Mouse (Mus musculus) urinary bladder, adult 18-20 months (tissue): ENCODE results near the gene Smarcb1.

ENCODE experiments used
- DNase-seq, 2 experiments: peaks; one replicate each; pipeline ENCODE4 v3.0.0; 2022; ENCODE audit warnings: low spot score in 2 of 2, mixed read lengths in 2 of 2

The Smarcb1 gene

DNA sequence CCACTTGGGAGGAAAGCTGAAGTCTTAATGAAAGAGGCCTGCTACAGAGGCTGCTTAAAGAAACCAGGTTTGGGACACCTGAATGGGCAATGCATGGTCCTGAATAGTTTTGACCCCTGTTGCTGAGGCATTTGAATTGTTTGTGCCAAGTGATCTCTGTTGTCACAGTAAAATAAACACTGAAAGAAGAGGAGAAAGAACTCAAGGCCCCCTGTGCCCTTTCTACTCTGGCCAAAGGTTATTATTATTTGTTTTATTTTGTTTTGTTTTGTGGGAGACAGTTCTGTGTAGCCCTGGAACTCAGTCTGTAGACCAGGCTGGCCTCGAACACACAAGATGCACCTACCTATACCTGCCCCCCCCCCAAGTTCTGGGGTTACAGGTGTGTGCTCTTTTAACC, 13.6 kb upstream of the Smarcb1 start:
- DNase-seq, result no peak

DNA sequence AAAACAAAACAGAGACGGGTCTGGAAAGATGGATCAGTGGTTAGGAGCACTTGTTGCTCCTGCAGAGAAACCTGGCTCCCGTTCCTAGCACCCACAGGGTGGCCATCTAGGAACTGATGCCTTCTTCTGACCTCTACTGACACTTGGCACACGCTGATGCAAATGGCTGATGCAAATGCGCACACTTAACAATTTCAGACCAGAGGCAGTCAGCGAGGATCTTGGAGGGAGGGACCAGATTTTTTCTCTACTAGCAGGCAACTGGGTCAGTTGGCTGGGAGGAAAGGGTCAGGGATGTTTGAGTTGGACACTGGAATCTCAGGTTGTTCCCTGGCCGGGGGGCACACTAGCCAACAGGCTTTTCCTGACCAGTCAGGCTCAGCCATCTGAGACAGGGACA, 11.5 kb upstream of the Smarcb1 start, which contains the start of gene Chchd10:
Gene Chchd10, plus strand, starts transcription at position 240 of the 400 bp plus-strand sequence.
- DNase-seq, result no peak

DNA sequence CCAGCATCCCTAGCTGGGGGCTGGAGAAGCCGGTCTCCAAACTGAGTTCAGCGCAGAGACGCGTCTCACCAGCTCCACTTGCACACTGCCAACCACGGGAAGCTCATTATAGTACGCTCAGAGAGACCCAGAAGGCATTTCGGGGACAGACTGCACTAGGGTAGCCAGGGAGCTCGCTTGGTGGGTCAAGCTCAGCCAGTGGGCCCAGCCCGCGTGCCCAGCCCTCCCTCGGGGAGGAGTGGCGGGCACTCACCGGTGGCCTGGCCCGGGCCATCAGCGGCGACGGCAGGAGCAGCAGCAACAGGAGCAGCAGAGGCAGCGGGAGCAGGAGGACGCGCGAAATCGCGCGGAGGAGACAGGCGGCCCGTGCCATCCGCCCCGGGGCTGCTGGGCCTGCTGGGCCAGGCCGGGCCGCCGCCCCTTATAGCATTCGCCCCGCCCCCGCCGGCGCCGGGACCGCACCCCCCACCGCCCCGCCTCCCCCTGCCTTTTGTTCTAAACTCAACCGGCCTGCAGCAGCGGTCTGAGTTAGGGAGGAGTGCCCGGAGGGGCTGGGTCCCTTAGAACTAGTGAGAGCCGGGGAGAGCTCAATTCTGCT, 10.8 kb upstream of the Smarcb1 start:
- DNase-seq, result peak in 1 of 2 experiments; percentile 58

DNA sequence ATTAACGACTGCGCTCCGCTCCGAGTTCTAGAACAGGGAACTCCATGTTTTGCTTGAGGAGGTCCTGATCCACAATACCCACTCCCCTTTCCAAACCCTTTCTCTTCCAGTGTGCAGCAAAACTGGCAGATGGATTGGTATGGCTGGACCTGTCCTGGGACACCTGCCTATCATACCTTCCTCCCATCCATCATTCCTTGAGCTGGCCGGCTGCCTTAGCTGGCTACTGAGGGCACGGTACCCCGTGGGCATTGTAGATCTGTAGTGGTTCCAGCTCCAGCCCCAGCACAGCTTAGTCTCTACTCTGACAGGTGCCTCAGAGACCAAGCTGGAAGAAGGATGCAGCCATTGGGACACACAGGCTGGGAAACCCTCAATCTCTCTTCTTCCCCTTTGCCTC, 9.9 kb upstream of the Smarcb1 start:
- DNase-seq, result no peak

DNA sequence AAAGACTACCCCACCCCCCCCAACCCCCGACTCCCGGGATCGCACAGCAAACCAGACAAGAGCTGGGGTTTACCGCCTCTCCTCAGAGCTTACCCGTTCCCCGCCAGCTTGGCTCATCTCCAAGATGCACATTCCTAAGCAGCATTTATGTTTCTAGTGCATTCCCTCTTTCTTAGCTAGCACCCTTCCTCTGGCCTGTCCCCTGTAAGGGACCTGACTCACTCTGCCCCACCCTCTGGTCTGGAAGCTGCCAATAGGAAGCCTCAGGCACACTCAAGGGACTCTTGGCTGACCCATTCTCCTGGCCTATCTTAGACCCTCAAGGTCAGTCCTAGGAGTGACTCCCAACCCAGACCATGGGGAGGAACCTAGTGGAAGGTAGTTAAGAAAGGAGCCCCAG, 8.9 kb upstream of the Smarcb1 start:
- DNase-seq, result no peak

DNA sequence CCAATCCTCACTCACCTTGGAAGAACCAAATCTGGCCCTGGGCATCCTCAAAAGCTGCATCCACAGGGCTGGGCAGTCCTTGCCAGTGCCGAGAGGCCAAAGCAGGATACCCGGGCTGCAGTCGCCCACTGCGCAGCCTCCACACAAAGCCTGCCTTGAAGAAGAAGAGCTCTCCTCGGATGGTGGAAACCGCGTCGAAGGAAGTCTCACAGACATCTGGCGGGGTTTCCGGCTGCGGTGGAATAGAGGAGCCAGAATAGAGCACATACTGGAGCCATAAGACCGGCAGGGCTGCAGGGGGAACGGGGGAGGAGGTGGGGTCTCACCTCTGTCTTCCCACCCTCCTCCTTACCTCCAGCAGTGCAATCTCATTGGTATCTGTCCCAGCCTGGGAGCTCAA, 5.0 kb upstream of the Smarcb1 start:
- no peak for DNase-seq

DNA sequence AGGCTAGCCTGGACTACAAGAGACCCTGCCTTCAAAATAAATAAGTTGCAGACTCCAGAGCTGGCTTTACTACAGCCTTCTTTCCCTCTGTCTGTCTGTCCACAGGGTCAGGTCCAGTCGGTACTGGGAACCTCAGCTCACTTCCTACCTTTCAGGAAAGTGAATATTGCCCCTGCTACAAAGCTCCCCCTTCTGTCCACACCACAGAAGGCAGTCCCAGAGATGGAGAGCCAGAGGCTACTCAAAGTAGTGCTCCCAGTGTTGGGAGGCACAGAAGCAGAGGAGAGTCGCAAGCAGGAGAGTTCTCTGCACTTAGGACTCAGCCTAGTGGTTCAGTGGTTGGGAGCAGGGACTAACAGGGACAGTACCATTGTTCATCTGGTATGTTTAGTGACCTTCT, 2.9 kb upstream of the Smarcb1 start:
- DNase-seq, result no peak

DNA sequence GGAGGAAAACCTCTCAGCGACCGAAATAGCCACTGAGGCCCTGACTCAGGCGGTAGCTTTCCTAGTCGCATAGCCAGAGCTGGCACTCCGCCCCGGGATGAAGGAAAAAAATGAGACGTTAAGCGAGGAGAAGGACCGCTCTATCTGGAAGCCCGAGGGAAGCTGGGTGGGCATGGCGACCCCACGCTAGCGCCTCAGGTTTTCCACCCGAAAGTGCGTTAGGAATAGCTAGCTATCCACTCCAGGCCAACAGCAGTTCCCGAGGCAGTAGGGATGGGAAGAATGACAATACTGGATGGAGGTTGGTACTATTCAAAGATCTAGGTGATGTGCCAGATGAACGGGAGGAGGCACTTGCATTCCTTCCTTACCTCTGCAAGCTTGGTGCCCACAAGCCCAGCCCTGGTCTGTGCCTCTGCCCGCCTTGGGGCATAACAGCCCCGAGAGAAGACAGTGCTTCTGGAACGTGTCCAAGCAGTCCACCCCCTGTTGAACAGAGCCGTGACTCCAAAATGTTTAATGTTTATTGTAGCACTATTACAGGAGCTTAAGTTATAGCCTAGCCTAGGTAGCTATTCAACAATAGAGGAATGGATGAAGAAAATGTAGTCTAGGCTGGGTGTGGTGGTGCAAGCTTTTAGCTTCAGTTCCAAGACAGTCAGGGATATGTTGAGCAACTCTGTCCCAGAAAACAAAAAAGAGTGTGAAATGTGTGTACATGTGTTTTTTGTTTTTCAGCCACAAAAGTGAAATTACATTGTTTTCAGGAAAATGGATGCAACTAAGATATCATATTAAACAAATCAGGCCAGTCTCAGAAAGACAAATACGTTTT, 526 bp upstream of the Smarcb1 start:
- no peak for DNase-seq

DNA sequence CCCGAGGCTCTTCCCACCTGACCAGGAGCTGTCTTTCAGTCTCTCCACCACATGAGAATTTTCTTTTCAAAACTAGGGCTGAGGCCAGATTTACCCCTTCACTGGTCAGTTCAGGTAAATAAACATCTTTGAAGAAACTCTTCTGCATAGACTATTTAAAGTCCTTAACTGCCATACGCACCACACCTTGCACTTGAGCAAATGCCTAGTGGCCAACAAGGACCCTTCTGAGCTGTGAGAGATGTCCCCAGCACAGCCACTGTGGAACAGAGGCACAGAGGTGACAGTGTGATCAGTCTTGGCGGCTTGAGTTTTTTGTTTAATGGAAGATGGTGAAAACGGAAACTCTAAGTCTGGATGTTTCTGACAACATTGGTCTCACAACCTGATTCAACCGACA, 2.4 kb downstream of the Smarcb1 start:
- DNase-seq, result no peak

DNA sequence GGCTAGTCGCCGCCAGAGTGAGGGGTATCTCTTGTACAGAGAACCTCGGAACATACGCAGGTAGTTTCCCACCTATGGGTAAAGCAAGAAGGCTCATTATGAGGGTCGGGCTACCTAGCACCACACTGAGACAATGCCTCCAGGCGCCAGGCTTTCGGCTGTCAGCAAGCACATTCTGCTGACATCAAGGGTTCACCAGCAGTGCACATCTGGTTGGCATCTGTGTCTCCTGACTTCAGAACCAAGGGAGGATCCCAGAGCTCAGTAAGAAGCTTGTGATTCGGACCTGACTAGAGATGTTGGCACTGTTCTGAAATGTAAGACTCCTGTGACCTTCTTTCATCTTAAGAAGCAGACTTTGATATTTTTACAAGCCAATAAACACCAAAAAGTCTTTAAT, 4.6 kb downstream of the Smarcb1 start:
- DNase-seq, result no peak

DNA sequence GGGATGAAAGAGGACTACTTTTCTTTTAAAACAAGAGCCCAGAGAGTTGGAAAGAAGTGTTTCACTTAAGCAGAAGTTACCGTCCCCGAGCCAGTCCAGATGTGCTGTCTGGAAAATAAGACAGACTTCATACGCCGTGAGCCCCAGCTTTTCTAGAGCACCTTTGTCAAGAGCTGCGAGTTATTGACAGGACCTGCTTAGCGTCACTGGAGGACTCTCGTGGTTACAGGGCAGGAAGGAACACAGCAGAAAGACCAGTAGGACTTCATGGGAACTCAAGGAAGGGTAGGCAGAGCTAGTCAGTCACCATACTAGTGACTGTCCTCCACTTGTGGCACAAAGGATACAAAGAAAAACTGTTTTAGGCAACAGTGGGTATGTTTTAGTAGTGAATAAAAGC, 5.9 kb downstream of the Smarcb1 start:
- no peak for DNase-seq

DNA sequence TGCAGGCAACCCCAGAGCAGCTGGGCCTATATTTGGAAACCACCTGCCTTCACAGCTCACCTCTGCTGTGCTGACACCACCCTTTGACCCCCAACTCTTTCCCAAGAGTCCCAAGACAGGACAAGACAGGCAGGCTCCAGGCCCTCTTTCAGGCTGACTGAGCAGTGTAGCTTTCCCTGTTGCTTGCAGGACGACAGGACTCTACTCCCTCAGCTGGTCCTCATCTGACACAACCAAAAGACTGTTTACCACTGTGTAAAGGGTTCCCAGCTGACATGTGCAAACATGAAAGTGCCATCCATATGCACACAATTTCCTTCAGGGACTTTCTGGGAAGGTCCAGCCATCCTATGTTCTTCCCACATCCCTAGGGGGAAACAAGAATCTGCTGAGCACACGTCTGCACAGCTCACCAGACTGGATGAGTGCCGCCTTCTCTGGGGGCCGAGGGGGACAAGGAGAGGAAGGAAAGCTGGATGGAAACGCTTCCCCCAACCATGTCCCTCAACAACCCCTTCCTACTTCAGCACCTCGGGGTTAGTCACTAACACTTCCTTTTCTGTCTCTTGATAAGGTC, 8.3 kb downstream of the Smarcb1 start:
- DNase-seq, result no peak

DNA sequence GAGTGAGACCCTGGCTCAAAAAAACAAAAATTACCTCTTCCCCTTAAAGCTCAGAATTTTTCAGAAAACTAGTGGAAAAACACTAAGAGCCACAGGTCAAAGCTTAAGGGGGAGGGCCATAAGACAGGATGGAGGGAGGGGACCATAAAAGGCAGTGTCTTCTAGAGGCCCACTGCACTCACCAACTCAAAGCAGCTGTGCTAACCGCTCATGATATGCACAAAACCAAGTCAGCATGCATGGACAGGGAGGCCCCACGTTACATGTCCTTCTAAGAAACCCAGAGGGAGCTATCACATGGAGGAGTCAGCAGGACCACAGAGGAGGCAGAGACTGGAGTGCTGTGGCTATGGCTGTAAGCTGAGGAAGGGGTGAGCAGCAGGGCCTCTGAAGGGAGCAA, 10.7 kb downstream of the Smarcb1 start:
- no peak for DNase-seq

DNA sequence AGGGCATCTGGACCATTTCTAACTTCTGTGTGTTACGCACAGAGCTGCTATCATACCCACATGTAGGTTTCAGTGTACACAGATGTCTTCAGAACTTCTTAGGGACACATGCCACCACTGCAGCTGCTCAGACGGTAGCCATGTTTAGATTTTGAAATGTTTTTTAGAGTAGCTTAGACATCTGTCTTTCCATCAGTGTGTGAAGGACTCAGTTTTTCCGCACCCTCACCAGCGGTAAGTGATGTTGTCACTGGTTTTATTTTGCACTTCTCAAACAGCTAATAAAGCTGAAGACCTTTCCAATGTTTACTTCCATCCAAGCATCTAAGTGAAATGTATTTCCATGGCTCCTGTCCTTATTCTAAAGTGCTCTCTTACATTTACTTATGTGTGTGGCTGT, 14.5 kb downstream of the Smarcb1 start:
- no peak for DNase-seq

DNA sequence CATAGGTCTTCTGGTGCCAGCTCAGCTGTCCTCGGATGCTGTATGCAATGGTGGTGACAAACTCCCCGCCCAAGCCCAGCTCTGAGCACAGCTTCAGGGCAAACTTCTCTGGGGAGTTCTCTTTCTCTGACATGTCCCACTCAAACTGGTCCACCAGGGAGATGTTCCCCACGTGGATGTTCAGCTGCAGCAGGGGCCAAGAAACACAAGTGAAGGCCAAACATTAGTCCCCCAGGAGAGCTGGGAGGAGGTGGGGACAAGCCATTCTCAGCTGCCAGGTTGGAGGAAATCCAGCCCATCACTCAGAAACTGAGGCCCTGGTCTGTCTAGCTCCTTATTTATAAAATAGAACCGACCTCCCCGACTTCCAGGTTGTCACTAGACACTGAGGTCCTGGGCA, 17.0 kb downstream of the Smarcb1 start:
- no peak for DNase-seq

DNA sequence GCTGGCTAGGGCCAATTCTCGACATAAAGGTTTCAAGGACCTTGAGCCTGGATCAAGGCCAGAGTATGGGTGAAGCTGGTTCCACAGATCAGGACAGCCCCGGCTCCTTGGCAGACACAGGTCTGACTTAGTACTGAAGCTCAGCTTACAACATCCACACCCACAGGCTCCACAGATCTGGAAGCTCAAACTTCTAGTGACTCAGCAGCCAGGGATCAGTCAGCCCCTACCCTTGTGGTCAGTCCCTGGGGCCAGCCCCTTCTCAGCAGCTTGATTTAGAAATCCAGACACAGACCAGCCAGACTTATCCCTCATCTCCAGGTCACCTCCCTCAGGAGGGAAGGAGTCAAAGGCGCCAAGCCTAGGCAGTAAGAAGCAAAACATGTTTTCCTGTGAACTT, 22.6 kb downstream of the Smarcb1 start:
- DNase-seq, result peak; percentile 26 to 69

DNA sequence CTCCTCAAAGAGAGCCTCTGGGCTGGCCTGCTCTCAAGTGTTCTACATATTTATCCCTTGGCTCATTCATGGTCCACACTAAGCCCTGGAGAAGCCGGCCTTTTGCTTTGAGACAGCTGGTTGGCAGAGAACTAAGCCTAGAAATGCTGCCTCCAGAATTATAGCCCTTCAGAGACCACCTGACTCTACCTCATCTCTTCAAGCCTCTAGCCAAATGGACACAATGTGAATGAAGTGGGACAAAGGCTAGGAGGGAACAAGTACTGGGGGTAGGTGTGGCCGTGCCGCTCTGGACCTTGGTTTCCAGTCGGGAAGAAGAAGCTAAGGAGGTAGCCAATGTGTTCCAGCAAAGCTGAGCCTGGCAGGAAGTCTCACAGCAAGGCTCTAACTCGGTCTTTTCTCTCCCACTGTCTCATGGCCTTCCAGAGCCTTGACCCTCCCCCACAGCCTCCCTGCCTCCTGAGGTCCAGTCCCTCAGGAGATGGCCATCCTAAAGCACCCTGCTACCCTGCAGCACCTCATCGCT, 23.3 kb downstream of the Smarcb1 start:
- no peak for DNase-seq

DNA sequence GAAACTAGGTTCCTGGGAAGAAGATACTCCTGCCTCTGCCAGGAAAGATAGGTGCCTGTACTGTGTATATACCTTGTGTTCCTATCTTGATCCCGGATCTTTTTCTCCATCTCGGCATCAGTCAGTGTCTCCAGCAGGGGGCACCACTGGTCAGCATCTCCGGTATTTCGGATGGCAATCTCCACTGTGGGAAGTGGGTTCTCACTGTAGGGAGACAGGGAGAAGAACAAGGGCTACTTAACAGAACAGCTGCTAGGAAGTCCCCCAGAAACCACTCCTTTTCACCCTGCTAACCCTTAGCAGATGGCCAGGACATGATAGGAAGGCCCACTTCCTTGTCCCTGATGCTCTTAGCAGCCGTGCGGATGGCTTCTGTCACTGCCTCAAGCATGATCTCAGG, 24.0 kb downstream of the Smarcb1 start:
- DNase-seq, result peak in 1 of 2 experiments; percentile 45

DNA sequence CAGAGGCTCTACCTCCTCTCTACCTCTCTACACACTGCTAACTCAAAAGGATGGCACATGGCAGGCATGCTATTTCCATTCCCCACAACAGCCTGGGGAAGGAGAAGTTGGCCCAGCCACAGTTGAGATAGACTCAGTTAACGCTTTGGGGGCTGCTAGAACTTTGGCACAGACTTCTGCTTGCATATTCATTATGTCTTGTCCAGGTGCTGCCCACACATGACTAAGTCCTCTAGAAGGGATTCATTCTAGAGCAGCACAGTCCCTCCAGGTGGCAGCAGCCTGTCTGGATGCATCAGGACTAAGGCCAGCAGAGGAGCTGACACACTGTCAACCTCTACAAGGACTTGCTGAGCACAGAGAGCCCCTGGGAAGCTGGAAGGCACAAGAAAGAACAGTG, 25.2 kb downstream of the Smarcb1 start:
- no peak for DNase-seq

DNA sequence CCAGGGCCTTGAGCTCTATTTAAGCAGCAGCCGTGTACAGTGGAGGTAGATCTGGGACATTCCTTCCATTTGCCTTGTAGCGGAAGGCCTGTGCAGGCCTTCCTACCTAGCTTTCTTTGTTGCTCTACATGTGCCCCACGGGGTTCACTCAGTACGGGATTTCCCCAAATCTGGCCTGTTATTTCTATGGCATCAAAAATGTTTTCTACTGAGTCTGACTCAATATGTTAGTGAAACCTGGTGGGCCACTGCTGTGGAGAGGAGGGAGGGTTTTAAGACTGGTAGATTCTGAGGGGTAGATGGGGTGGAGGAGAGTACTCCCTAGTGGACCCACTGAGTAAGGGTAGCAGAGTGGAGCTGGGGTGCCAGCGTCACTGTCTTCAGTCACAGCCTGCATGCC, 25.7 kb downstream of the Smarcb1 start:
- DNase-seq, result no peak

DNA sequence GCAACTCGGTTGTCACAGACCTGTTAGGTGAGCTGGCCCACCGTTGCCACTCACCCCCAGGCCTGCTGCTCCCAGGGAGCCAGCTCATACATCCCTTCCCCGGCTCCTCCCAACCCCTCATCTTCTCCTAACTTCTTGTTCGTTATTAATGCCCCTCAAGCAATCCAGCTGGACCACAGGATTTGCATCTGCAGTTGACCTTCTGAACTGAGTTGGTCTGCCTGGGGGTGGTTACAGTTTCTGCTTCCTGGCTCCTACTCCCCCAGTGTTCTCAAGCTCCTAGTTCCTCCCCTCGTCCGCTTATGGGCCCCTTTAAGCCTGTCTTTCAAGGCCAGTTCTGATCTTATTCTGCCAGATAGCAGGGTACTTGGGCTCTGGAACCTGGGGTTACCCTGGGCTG, 26.8 kb downstream of the Smarcb1 start:
- no peak for DNase-seq

DNA sequence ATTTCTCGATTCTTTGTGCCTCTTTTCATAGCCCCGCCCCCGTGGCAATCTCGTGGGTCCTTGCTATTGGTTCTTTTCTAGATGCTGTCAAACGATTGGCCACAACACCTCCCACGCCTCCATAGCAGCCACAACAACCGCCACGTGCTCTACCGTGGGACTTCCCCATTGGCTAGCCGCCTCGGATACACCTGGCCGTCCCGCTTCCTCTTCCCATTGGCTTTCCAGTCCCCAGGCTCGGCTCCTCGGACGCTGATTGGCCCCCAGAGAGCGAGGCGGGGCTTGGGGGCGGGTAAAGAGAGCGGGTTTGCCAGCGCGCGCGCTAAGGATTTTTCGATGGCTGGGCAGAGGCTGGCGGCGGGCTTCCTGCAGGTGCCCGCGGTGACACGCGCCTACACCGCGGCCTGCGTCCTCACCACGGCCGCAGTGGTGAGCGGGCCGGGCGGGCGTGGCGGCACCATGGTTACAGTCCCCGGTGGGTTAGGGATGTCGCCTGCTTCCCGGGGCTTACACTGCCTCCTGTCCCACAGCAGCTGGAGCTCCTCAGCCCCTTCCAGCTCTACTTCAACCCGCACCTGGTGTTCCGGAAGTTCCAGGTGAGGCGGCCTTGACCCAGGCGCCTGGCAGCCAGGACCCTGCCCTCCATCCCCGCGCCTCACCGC, 28.2 kb downstream of the Smarcb1 start, which contains the start of gene Derl3:
Gene Derl3, plus strand, starts transcription at position 325 of the 662 bp plus-strand sequence.
- DNase-seq, result peak; percentile 90
